Mouse (Mus musculus) limb, embryonic 14.5 days (tissue): Measurements from ENCODE around the gene Akap6. TPM values are rescaled to one million over a fixed set of nuclear protein-coding genes. Genes with fewer than 3 reads are reported as not detected.

ENCODE experiments used
- ATAC-seq: fragments of 200-750 bp; cut with Nextera tagmentation; 2 replicates; pipeline ENCODE4 v1.8.0; 2017; ENCODE audit warnings: low read depth, moderate number of reproducible peaks, moderate TSS enrichment; ENCODE audit not compliant: low FRiP score
- DNase-seq: peaks from one replicate; pipeline ENCODE4 v3.0.0-alpha.2; 2015; ENCODE audit warnings: low spot score
- H3K27ac ChIP-seq: fragments of 300-500 bp; sonication (generic); replicated peaks from 2 replicates; pipeline ENCODE4 v1.5.1; 2014; ENCODE audit warnings: low read depth, mild to moderate bottlenecking, low read length, moderate library complexity, mixed read lengths
- H3K27me3 ChIP-seq: fragments of 300-500 bp; sonication (generic); 2 replicates; pipeline ENCODE4 v1.6.1; 2014; ENCODE audit warnings: low read length, mixed read lengths; ENCODE audit not compliant: control insufficient read depth, insufficient read depth
- H3K36me3 ChIP-seq: fragments of 300-500 bp; sonication (generic); 2 replicates; pipeline ENCODE4 v1.6.1; 2014; ENCODE audit warnings: mild to moderate bottlenecking, low read length, moderate library complexity, mixed read lengths; ENCODE audit not compliant: control insufficient read depth, insufficient read depth
- H3K4me1 ChIP-seq: fragments of 300-500 bp; sonication (generic); 2 replicates; pipeline ENCODE4 v1.6.1; 2014; ENCODE audit warnings: antibody characterized with exemption, low read length, mixed read lengths; ENCODE audit not compliant: control insufficient read depth, insufficient read depth
- H3K4me2 ChIP-seq: fragments of 300-500 bp; sonication (generic); replicated peaks from 2 replicates; pipeline ENCODE4 v1.6.1; 2014; ENCODE audit warnings: low read depth, mild to moderate bottlenecking, low read length, moderate library complexity; ENCODE audit not compliant: severe bottlenecking
- H3K4me3 ChIP-seq: fragments of 300-500 bp; sonication (generic); replicated peaks from 2 replicates; pipeline ENCODE4 v1.5.1; 2014; ENCODE audit warnings: low read length
- H3K9ac ChIP-seq: fragments of 300-500 bp; sonication (generic); 2 replicates; pipeline ENCODE4 v1.6.1; 2014; ENCODE audit warnings: mild to moderate bottlenecking, low read depth, low read length, moderate library complexity; ENCODE audit not compliant: severe bottlenecking
- H3K9me3 ChIP-seq: fragments of 300-500 bp; sonication (generic); 2 replicates; pipeline ENCODE4 v1.6.1; 2016; ENCODE audit warnings: low read length; ENCODE audit not compliant: control insufficient read depth
- POLR2A ChIP-seq: fragments of 200-500 bp; IDR thresholded peaks from 2 replicates; pipeline ENCODE4 v1.8.0; 2012; ENCODE audit warnings: inconsistent platforms, mild to moderate bottlenecking, moderate library complexity, borderline replicate concordance; ENCODE audit not compliant: insufficient read depth, insufficient read length; ENCODE audit errors: extremely low read depth
- WGBS: fragments of 180-500 bp; shearing (Covaris S2); extraction: QIAGEN DNeasy Blood & Tissue Kit; methylation state at CpG from one replicate; pipeline ENCODE4 v1.1.7; 2014; 5-methylcytosine and 5-hydroxymethylcytosine counted together
- polyA plus RNA-seq, 2 experiments: library from polyadenylated mRNA; depleted of rRNA in 1 of 2; stranded (reverse) in 1 of 2; unstranded in 1 of 2; fragments of >200 nt; fragmentation: Nextera tagmentation in 1 of 2; extraction: Ambion mirVana in 1 of 2; gene quantifications; 2 replicates each; pipeline versions ENCODE4 v1.2.1 to v1.2.3; 2012 to 2014

Akap6 gene
- polyA plus RNA-seq, 2 experiments = 1.2 to 1.6 TPM

- H3K9ac ChIP-seq = no peak overlapping the region
- no peaks in the 10 kb centered on the region for H3K9me3 ChIP-seq
- TF ChIP-seq POLR2A = no peak
- no peaks in the 10 kb centered on the region for H3K36me3 ChIP-seq
- H3K4me1 ChIP-seq = peaks cover 18% of the 10 kb centered on the region
- H3K4me2 ChIP-seq = no peak overlapping the region
- no peak overlapping the region for H3K27ac ChIP-seq
- peak; percentile 61 for DNase-seq
- ATAC-seq = no peak
- H3K27me3 ChIP-seq = no peaks in the 10 kb centered on the region
- H3K4me3 ChIP-seq = no peak overlapping the region
- WGBS = 52% methylated on average over 6 of the region's 6 CpGs
Observed at GRCm38 (mm10) chr12:52673361-52673960, 25.7 kb upstream of the Akap6 start.

- WGBS = 29% methylated on average over 4 of the region's 4 CpGs
- no peaks in the 10 kb centered on the region for H3K36me3 ChIP-seq
- peaks cover 18% of the 10 kb centered on the region for H3K4me1 ChIP-seq
- H3K27ac ChIP-seq = no peak overlapping the region
- DNase-seq (no peak), ATAC-seq (no peak)
- no peak for TF ChIP-seq POLR2A
- no peak overlapping the region for H3K4me3 ChIP-seq
- H3K9ac ChIP-seq = no peak overlapping the region
- no peak overlapping the region for H3K4me2 ChIP-seq
- no peaks in the 10 kb centered on the region for H3K9me3 ChIP-seq
- H3K27me3 ChIP-seq = no peaks in the 10 kb centered on the region
Observed at GRCm38 (mm10) chr12:52675010-52675409, 24.2 kb upstream of the Akap6 start.

- DNase-seq (no peak), ATAC-seq (no peak)
- WGBS = 71% methylated on average over 9 of the region's 9 CpGs
- Histone ChIP-seq H3K9me3 (no peaks in the 10 kb centered on the region), H3K9ac (no peak overlapping the region), H3K27ac (no peak overlapping the region), H3K27me3 (no peaks in the 10 kb centered on the region), H3K4me2 (no peak overlapping the region), H3K4me3 (no peak overlapping the region), H3K4me1 (no peaks in the 10 kb centered on the region), H3K36me3 (no peaks in the 10 kb centered on the region)
- TF ChIP-seq POLR2A = no peak
Observed at GRCm38 (mm10) chr12:52687355-52687754, 11.8 kb upstream of the Akap6 start.

- no peak for TF ChIP-seq POLR2A
- Histone ChIP-seq H3K9ac (no peak overlapping the region), H3K27me3 (no peaks in the 10 kb centered on the region), H3K4me1 (no peaks in the 10 kb centered on the region), H3K27ac (no peak overlapping the region), H3K9me3 (no peaks in the 10 kb centered on the region), H3K4me2 (no peak overlapping the region), H3K4me3 (no peak overlapping the region), H3K36me3 (no peaks in the 10 kb centered on the region)
- ATAC-seq (no peak), DNase-seq (no peak)
- WGBS = 92% methylated on average over 2 of the region's 2 CpGs
Observed at GRCm38 (mm10) chr12:52688712-52689111, 10.5 kb upstream of the Akap6 start.

GRCm38 (mm10) chr12:52691552-52691951 is 7.6 kb upstream of the Akap6 start:
- Histone ChIP-seq H3K4me3 (no peak overlapping the region), H3K27me3 (no peaks in the 10 kb centered on the region), H3K9ac (no peak overlapping the region), H3K27ac (no peak overlapping the region), H3K9me3 (no peaks in the 10 kb centered on the region), H3K36me3 (no peaks in the 10 kb centered on the region), H3K4me1 (no peaks in the 10 kb centered on the region), H3K4me2 (no peak overlapping the region)
- ATAC-seq (no peak), DNase-seq (no peak)
- no peak for TF ChIP-seq POLR2A
- 69% methylated on average over 1 of the region's 1 CpGs for WGBS
